Mouse (Mus musculus) kidney, adult 2 months (tissue): ENCODE measurements around the gene Plaur. TPM values are rescaled to one million over a fixed set of nuclear protein-coding genes. Genes with fewer than 3 reads are reported as not detected.

ENCODE experiments used
- DNase-seq: peaks from one replicate; pipeline ENCODE4 v3.0.0; 2021
- H3K27ac ChIP-seq: fragments of 200-500 bp; 2 replicates; pipeline ENCODE4 v1.5.1; 2012; ENCODE audit warnings: low read depth, low read length, control low read depth, inconsistent platforms; ENCODE audit not compliant: insufficient read depth
- H3K27me3 ChIP-seq: fragments of 200-500 bp; replicated peaks from 2 replicates; pipeline ENCODE4 v1.6.1; 2012; ENCODE audit warnings: mild to moderate bottlenecking, moderate library complexity, low read length, inconsistent platforms; ENCODE audit not compliant: control insufficient read depth, insufficient read depth
- H3K36me3 ChIP-seq: fragments of 200-500 bp; 2 replicates; pipeline ENCODE4 v1.6.1; 2012; ENCODE audit warnings: mild to moderate bottlenecking, moderate library complexity, low read length, inconsistent platforms; ENCODE audit not compliant: control insufficient read depth, insufficient read depth
- H3K4me1 ChIP-seq: fragments of 200-500 bp; 2 replicates; pipeline ENCODE4 v1.6.1; 2011; ENCODE audit warnings: low read length; ENCODE audit not compliant: control insufficient read depth, insufficient read depth
- H3K4me3 ChIP-seq: fragments of 200-500 bp; 2 replicates; pipeline ENCODE4 v1.5.1; 2011; ENCODE audit warnings: mild to moderate bottlenecking, low read depth, low read length, control low read depth; ENCODE audit not compliant: insufficient read depth
- CTCF ChIP-seq: fragments of 200-500 bp; conservative IDR thresholded peaks from 2 replicates; pipeline ENCODE4 v1.5.1; 2011; ENCODE audit warnings: low read depth, mild to moderate bottlenecking, control low read depth, low read length, moderate library complexity, mixed read lengths; ENCODE audit not compliant: insufficient read depth, insufficient read length
- POLR2A ChIP-seq: fragments of 200-500 bp; IDR thresholded peaks from one replicate; pipeline ENCODE4 v1.6.1; 2011; ENCODE audit warnings: low read depth, low read length, control low read depth
- WGBS: fragments of 180-500 bp; shearing (Covaris S2); methylation state at CpG from one replicate; pipeline ENCODE4 v1.1.7; 2018; 5-methylcytosine and 5-hydroxymethylcytosine counted together
- polyA plus RNA-seq: library from polyadenylated mRNA; depleted of rRNA; stranded (reverse); fragments of >200 nt; gene quantifications from 2 replicates; pipeline ENCODE4 v1.2.3, GENCODE M21; 2012

Gene Plaur
- polyA plus RNA-seq, 1 experiment = 10.1 TPM

GRCm38 (mm10) chr7:24459440-24459839 lies 2.8 kb upstream of the Plaur start:
- Histone ChIP-seq H3K4me1 (0 out of 2 replicates have a peak, but pooled peaks cover 11% of the 10 kb centered on the region), H3K27ac (peak overlapping the region; percentile 6; the same call in 1 of the 2 replicates), H3K4me3 (no peak overlapping the region), H3K36me3 (no peaks in the 10 kb centered on the region), H3K27me3 (no peaks in the 10 kb centered on the region)
- DNase-seq = no peak
- WGBS = 53% methylated on average over 5 of the region's 5 CpGs
- TF ChIP-seq CTCF = no peak
- no peak for TF ChIP-seq POLR2A

GRCm38 (mm10) chr7:24459843-24460242 lies 2.4 kb upstream of the Plaur start:
- 39% methylated on average over 3 of the region's 3 CpGs for WGBS
- Histone ChIP-seq H3K27ac (peak overlapping the region; percentile 6; the same call in 1 of the 2 replicates), H3K4me3 (no peak overlapping the region), H3K36me3 (no peaks in the 10 kb centered on the region), H3K4me1 (0 out of 2 replicates have a peak, but pooled peaks cover 11% of the 10 kb centered on the region), H3K27me3 (no peaks in the 10 kb centered on the region)
- TF ChIP-seq POLR2A (no peak), CTCF (no peak)
- peak; percentile 50 for DNase-seq

GRCm38 (mm10) chr7:24461376-24462051 lies 770 bp upstream of the Plaur start:
- H3K27ac ChIP-seq = peak overlapping the region; percentile 65
- no peak overlapping the region for H3K4me3 ChIP-seq
- H3K27me3 ChIP-seq = no peaks in the 10 kb centered on the region
- TF ChIP-seq POLR2A = no peak
- TF ChIP-seq CTCF = no peak
- 17% methylated on average over 14 of the region's 14 CpGs for WGBS
- H3K4me1 ChIP-seq = 0 out of 2 replicates have a peak, but pooled peaks cover 11% of the 10 kb centered on the region
- DNase-seq = peak; percentile 93
- H3K36me3 ChIP-seq = no peaks in the 10 kb centered on the region

GRCm38 (mm10) chr7:24466835-24467234 lies 4.6 kb downstream of the Plaur start:
- H3K27ac ChIP-seq = no peak overlapping the region
- no peak for DNase-seq
- no peaks in the 10 kb centered on the region for H3K27me3 ChIP-seq
- TF ChIP-seq POLR2A (no peak), CTCF (no peak)
- WGBS = 87% methylated on average over 6 of the region's 6 CpGs
- no peak overlapping the region for H3K4me3 ChIP-seq
- H3K4me1 ChIP-seq = 0 out of 2 replicates have a peak, but pooled peaks cover 3% of the 10 kb centered on the region
- H3K36me3 ChIP-seq = no peaks in the 10 kb centered on the region

GRCm38 (mm10) chr7:24467886-24468285 lies 5.6 kb downstream of the Plaur start:
- TF ChIP-seq CTCF (no peak), POLR2A (no peak)
- Histone ChIP-seq H3K27me3 (no peaks in the 10 kb centered on the region), H3K27ac (no peak overlapping the region), H3K36me3 (no peaks in the 10 kb centered on the region), H3K4me3 (no peak overlapping the region), H3K4me1 (no peaks in the 10 kb centered on the region)
- WGBS = 78% methylated on average over 5 of the region's 5 CpGs
- no peak for DNase-seq

- Histone ChIP-seq H3K27me3 (no peaks in the 10 kb centered on the region), H3K4me1 (no peaks in the 10 kb centered on the region), H3K27ac (no peak overlapping the region), H3K4me3 (no peak overlapping the region), H3K36me3 (no peaks in the 10 kb centered on the region)
- 91% methylated on average over 3 of the region's 3 CpGs for WGBS
- no peak for DNase-seq
- TF ChIP-seq CTCF = peak; percentile 31; the same call in 1 of the 2 replicates
- no peak for TF ChIP-seq POLR2A
Observed at GRCm38 (mm10) chr7:24469126-24469525, 6.8 kb downstream of the Plaur start.

GRCm38 (mm10) chr7:24470356-24470755 lies 8.1 kb downstream of the Plaur start:
- DNase-seq = no peak
- Histone ChIP-seq H3K27me3 (no peaks in the 10 kb centered on the region), H3K4me3 (no peak overlapping the region), H3K4me1 (no peaks in the 10 kb centered on the region), H3K36me3 (no peaks in the 10 kb centered on the region), H3K27ac (no peak overlapping the region)
- TF ChIP-seq CTCF (no peak), POLR2A (no peak)
- WGBS = 90% methylated on average over 7 of the region's 7 CpGs
